Mouse (Mus musculus): ENCODE measurements at regions not wholly inside any gene's neighbourhood (a gene's known extent, or its start where the extent isn't known, plus 50 kb on each side); places are given as distances from the start of the nearest gene placed in this dataset.

DNA sequence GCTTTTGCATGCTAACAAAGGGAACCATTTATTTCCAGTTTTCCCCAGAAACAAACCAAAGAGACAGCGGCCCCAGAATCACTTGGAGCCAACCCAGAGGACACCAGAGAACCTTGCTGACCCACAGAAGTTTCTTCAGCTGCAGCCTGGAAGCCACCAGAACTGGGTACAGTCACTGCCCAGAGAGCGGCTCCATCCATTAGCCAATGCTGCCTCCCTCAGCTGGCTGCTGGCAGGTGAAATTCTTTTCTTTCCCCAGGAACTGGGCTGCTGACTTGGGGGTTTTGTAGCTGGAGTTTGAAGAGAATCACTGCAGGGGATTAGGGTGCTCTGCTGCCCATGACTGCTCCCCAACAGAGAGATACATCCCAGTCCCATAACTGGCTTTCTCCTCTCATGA is 140.6 kb upstream of the Dynlrb2 start:
- TF ChIP-seq CTCF (IDR thresholded peaks at IDR 0.05; ENCODE audit: low read depth, low read length) (peak; percentile 77), POLR2A (IDR thresholded peaks at IDR 0.05; ENCODE audit: extremely low read depth, insufficient read depth, low read length) (no peak)

All from liver, adult 2 months (tissue).